Mouse (Mus musculus): ENCODE measurements at regions not wholly inside any gene's neighbourhood (a gene's known extent, or its start where the extent isn't known, plus 50 kb on each side); places are given as distances from the start of the nearest gene placed in this dataset.

GRCm38 (mm10) chr17:77930253-77930652, 269.8 kb upstream of the Crim1 start:
- WGBS = 49% methylated on average over 3 of the region's 3 CpGs
- Histone ChIP-seq H3K27ac (ENCODE audit: low read depth, low read length) (no peak overlapping the region), H3K9me3 (ENCODE audit: low read length) (no peaks in the 10 kb centered on the region), H3K36me3 (ENCODE audit: insufficient read depth) (no peaks in the 10 kb centered on the region), H3K27me3 (ENCODE audit: insufficient read depth, low read length) (no peaks in the 10 kb centered on the region), H3K4me1 (ENCODE audit: insufficient read depth) (no peaks in the 10 kb centered on the region), H3K4me3 (ENCODE audit: low read depth, low read length) (no peak overlapping the region), H3K4me2 (ENCODE audit: low read depth) (no peak overlapping the region), H3K9ac (no peak overlapping the region)
- TF ChIP-seq CTCF (IDR thresholded peaks at IDR 0.05; ENCODE audit: low read depth) = no peak
- DNase-seq = peak; percentile 7
- ATAC-seq = peak; percentile 23; the same call in 1 of the 2 replicates

GRCm38 (mm10) chr17:77930967-77931591, 269.0 kb upstream of the Crim1 start:
- whole genome bisulfite sequencing = 37% methylated on average over 6 of the region's 6 CpGs
- no peak overlapping the region for H3K27ac ChIP-seq (ENCODE audit: low read depth, low read length)
- DNase-seq (peak; percentile 25), ATAC-seq (peak; percentile 71; the same call in 1 of the 2 replicates)
- H3K27me3 ChIP-seq (ENCODE audit: insufficient read depth, low read length) = no peaks in the 10 kb centered on the region
- no peak for TF ChIP-seq CTCF (IDR thresholded peaks at IDR 0.05; ENCODE audit: low read depth)
- H3K36me3 ChIP-seq (ENCODE audit: insufficient read depth) = no peaks in the 10 kb centered on the region
- H3K4me1 ChIP-seq (ENCODE audit: insufficient read depth) = no peaks in the 10 kb centered on the region
- no peak overlapping the region for H3K4me3 ChIP-seq (ENCODE audit: low read depth, low read length)
- H3K9ac ChIP-seq = no peak overlapping the region
- H3K4me2 ChIP-seq (ENCODE audit: low read depth) = no peak overlapping the region
- no peaks in the 10 kb centered on the region for H3K9me3 ChIP-seq (ENCODE audit: low read length)

- no peak overlapping the region for H3K9ac ChIP-seq
- no peaks in the 10 kb centered on the region for H3K4me1 ChIP-seq (ENCODE audit: insufficient read depth)
- no peaks in the 10 kb centered on the region for H3K9me3 ChIP-seq (ENCODE audit: low read length)
- no peak overlapping the region for H3K4me2 ChIP-seq (ENCODE audit: low read depth)
- no peak overlapping the region for H3K4me3 ChIP-seq (ENCODE audit: low read depth, low read length)
- no peaks in the 10 kb centered on the region for H3K27me3 ChIP-seq (ENCODE audit: insufficient read depth, low read length)
- ATAC-seq = no peak
- no peak overlapping the region for H3K27ac ChIP-seq (ENCODE audit: low read depth, low read length)
- TF ChIP-seq CTCF (IDR thresholded peaks at IDR 0.05; ENCODE audit: low read depth) = no peak
- no peaks in the 10 kb centered on the region for H3K36me3 ChIP-seq (ENCODE audit: insufficient read depth)
- no peak for DNase-seq
Observed at GRCm38 (mm10) chr17:77933192-77933591, 266.9 kb upstream of the Crim1 start.

DNA sequence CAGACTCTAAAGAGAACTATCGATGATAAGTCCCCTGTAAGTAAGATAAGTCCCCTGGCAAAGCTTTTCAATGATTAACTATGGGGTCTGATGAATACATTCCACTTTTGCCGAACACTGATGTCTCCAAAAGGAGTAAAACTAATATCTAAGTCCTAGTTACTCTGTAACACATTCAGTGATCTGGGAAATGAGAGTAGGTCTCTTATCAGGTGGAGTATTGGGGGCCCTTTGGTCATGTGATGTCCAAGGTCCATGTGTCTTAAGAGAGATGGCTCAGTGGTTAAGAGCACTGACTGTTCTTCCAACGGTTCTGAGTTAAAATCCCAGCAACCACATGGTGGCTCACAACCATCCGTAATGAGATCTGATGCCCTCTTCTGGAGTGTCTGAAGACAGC, 242.0 kb upstream of the Crim1 start:
- no peak overlapping the region for H3K9ac ChIP-seq
- no peaks in the 10 kb centered on the region for H3K27me3 ChIP-seq (ENCODE audit: insufficient read depth, low read length)
- H3K4me3 ChIP-seq (ENCODE audit: low read depth, low read length) = no peak overlapping the region
- H3K4me1 ChIP-seq (ENCODE audit: insufficient read depth) = no peaks in the 10 kb centered on the region
- 89% methylated on average over 4 of the region's 4 CpGs for WGBS
- H3K36me3 ChIP-seq (ENCODE audit: insufficient read depth) = no peaks in the 10 kb centered on the region
- DNase-seq = no peak
- no peak overlapping the region for H3K27ac ChIP-seq (ENCODE audit: low read depth, low read length)
- no peaks in the 10 kb centered on the region for H3K9me3 ChIP-seq (ENCODE audit: low read length)
- no peak for TF ChIP-seq CTCF (IDR thresholded peaks at IDR 0.05; ENCODE audit: low read depth)
- no peak overlapping the region for H3K4me2 ChIP-seq (ENCODE audit: low read depth)
- ATAC-seq = no peak

DNA sequence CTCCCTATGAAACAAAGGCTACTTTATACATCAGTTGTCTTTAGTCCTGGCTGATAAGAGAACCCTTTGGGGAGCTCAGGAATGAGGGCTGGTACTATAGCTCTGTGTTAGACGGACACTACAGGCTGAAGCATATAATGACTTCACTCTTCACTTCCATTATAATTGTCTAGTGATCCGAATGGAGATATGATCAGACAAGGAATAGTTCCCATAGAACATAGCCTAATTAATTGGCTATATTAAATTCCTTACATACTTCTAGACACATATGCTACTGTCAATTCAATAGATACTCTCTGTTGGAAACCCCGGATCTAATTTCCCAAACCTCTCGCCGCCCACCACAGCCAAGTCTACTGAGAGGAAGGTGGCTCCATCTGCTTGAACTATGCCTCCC, 238.8 kb upstream of the Crim1 start:
- no peak for ATAC-seq
- H3K4me2 ChIP-seq (ENCODE audit: low read depth) = no peak overlapping the region
- WGBS = 75% methylated on average over 5 of the region's 5 CpGs
- H3K4me3 ChIP-seq (ENCODE audit: low read depth, low read length) = no peak overlapping the region
- no peaks in the 10 kb centered on the region for H3K36me3 ChIP-seq (ENCODE audit: insufficient read depth)
- no peak for DNase-seq
- H3K4me1 ChIP-seq (ENCODE audit: insufficient read depth) = no peaks in the 10 kb centered on the region
- H3K9me3 ChIP-seq (ENCODE audit: low read length) = no peaks in the 10 kb centered on the region
- no peaks in the 10 kb centered on the region for H3K27me3 ChIP-seq (ENCODE audit: insufficient read depth, low read length)
- no peak overlapping the region for H3K27ac ChIP-seq (ENCODE audit: low read depth, low read length)
- TF ChIP-seq CTCF (IDR thresholded peaks at IDR 0.05; ENCODE audit: low read depth) = no peak
- no peak overlapping the region for H3K9ac ChIP-seq

GRCm38 (mm10) chr17:77963358-77963757, 236.7 kb upstream of the Crim1 start:
- Histone ChIP-seq H3K4me2 (ENCODE audit: low read depth) (no peak overlapping the region), H3K27ac (ENCODE audit: low read depth, low read length) (no peak overlapping the region), H3K9ac (no peak overlapping the region), H3K4me1 (ENCODE audit: insufficient read depth) (no peaks in the 10 kb centered on the region), H3K4me3 (ENCODE audit: low read depth, low read length) (no peak overlapping the region), H3K36me3 (ENCODE audit: insufficient read depth) (no peaks in the 10 kb centered on the region), H3K9me3 (ENCODE audit: low read length) (no peaks in the 10 kb centered on the region), H3K27me3 (ENCODE audit: insufficient read depth, low read length) (no peaks in the 10 kb centered on the region; the same call in 1 of the 2 replicates)
- ATAC-seq (peak; percentile 55), DNase-seq (peak; percentile 29)
- no peak for TF ChIP-seq CTCF (IDR thresholded peaks at IDR 0.05; ENCODE audit: low read depth)
- 68% methylated on average over 4 of the region's 4 CpGs for WGBS

- no peaks in the 10 kb centered on the region for H3K4me1 ChIP-seq (ENCODE audit: insufficient read depth)
- H3K36me3 ChIP-seq (ENCODE audit: insufficient read depth) = no peaks in the 10 kb centered on the region
- DNase-seq (no peak), ATAC-seq (no peak)
- H3K4me2 ChIP-seq (ENCODE audit: low read depth) = no peak overlapping the region
- no peak overlapping the region for H3K27ac ChIP-seq (ENCODE audit: low read depth, low read length)
- H3K27me3 ChIP-seq (ENCODE audit: insufficient read depth, low read length) = no peaks in the 10 kb centered on the region; the same call in 1 of the 2 replicates
- 87% methylated on average over 5 of the region's 5 CpGs for WGBS
- no peak for TF ChIP-seq CTCF (IDR thresholded peaks at IDR 0.05; ENCODE audit: low read depth)
- H3K4me3 ChIP-seq (ENCODE audit: low read depth, low read length) = no peak overlapping the region
- no peak overlapping the region for H3K9ac ChIP-seq
- H3K9me3 ChIP-seq (ENCODE audit: low read length) = no peaks in the 10 kb centered on the region
Observed at GRCm38 (mm10) chr17:77968510-77968909, 231.5 kb upstream of the Crim1 start.
